Mouse (Mus musculus): ENCODE results near the gene Pax3. TPM values are rescaled to one million over a fixed set of nuclear protein-coding genes. Genes with fewer than 3 reads are reported as not detected.
A peak's percentile ranks its signal among the peaks of the same experiment; 100 is the strongest.

The Pax3 gene
- 0.12 TPM in 1 of 2 replicates, not detected in the other for polyA plus RNA-seq (2015; fragmentation: Nextera tagmentation; extraction: Ambion mirVana)

- peaks cover 100% of the 10 kb centered on the region for H3K27me3 ChIP-seq
- peaks cover 19% of the 10 kb centered on the region for H3K4me1 ChIP-seq
- H3K9ac ChIP-seq, result no peak within 1 kb of the TSS
- H3K36me3 ChIP-seq, result no peaks in the 10 kb centered on the region
- 0 out of 2 replicates have a peak, but pooled peaks have one; percentile 44 for ATAC-seq (replicated peaks; ENCODE audit: low FRiP score)
- WGBS, result under 1% methylated on average over 37 of the region's 37 CpGs
- no peaks in the 10 kb centered on the region for H3K9me3 ChIP-seq (replicated peaks)
- H3K4me3 ChIP-seq (replicated peaks), result peak within 1 kb of the TSS; percentile 25
- no peak within 1 kb of the TSS for H3K27ac ChIP-seq
- H3K4me2 ChIP-seq, result peak within 1 kb of the TSS; percentile 54
Observed at GRCm38 (mm10) chr1:78196751-78197311, at the start of gene Pax3. Pax3 (minus strand) TSS chr1:78197134.

DNA sequence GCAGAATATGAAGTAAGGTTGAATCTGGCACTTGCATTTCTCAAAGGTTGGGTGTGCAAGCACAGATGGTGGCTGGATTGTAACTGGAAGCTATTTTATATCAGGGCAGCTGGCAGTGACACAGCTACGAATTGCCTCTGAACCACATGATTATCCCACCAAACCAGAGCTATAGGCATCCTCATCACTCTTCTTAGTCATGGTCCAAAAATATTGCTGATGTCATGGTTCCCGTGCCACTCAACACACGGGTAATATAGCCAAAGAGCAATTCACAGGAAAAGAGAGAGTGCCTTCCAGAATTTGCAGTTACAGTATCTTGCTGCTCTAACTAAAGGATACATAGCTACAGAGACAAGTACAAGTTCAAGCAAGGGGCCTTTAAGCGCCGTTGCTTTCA lies 37.4 kb upstream of the Pax3 start:
- H3K27ac ChIP-seq, result no peak overlapping the region
- no peak for ATAC-seq (replicated peaks; ENCODE audit: low FRiP score)
- WGBS, result 83% methylated on average over 5 of the region's 5 CpGs
- H3K36me3 ChIP-seq, result no peaks in the 10 kb centered on the region
- no peak overlapping the region for H3K4me2 ChIP-seq
- no peaks in the 10 kb centered on the region for H3K4me1 ChIP-seq
- no peaks in the 10 kb centered on the region for H3K9me3 ChIP-seq (replicated peaks)
- H3K9ac ChIP-seq, result no peak overlapping the region
- H3K4me3 ChIP-seq (replicated peaks), result no peak overlapping the region
- H3K27me3 ChIP-seq, result 0 out of 2 replicates have a peak, but pooled peaks cover 3% of the 10 kb centered on the region

DNA sequence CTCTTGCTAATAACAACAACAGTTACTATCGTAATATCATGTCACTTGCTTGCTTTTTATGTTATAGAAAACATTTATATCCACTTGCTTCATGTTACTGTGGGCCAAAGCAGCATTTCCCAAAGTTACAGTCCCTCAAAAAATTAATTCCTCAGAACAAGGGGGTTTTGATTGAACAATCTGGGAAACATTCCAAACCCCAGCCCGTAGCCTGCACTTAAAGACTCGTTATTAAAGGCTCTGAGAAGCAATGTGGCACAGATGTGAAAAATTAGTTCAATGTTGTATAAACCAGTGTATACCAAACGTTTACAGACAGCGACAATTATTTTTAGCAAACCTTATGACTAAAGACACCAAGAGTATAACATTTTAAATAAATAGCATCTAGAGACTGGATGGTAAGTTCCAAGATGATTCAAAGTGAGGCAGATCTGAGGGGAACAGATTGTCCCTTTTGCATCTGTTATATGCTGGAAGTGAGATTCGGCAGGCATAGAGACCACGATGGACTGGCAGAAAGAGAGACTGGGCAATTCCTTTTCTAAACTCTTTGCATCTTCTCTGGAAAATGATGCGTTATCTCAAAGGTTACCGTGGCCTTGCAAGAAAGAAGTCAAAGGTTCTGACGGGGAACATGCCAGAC lies 35.1 kb upstream of the Pax3 start:
- Histone ChIP-seq H3K27me3 (peaks cover 13% of the 10 kb centered on the region), H3K4me2 (no peak overlapping the region), H3K36me3 (no peaks in the 10 kb centered on the region), H3K4me3 (replicated peaks) (no peak overlapping the region), H3K4me1 (no peaks in the 10 kb centered on the region), H3K9me3 (replicated peaks) (no peaks in the 10 kb centered on the region), H3K27ac (no peak overlapping the region), H3K9ac (no peak overlapping the region)
- no peak for ATAC-seq (replicated peaks; ENCODE audit: low FRiP score)
- WGBS, result 73% methylated on average over 10 of the region's 10 CpGs

DNA sequence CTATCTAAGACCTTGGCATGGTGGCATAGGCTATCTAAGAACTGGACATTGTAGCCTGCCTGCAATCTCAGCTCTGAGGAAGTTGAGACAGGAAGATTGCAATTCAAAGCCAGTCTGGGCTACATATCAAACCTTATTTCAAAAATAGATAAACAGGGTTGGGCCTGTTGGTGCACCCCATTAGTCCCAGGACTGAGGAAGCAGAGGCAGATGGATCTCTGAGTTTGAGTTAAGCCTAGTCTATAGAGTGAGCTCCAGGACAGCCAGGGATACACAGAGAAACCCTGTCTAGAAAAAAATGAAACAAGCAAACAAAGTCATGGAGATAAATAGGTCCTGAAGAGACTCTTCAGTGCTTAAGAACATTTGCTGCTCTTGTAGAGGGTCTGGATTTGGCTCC lies 32.9 kb upstream of the Pax3 start:
- no peak overlapping the region for H3K9ac ChIP-seq
- H3K9me3 ChIP-seq (replicated peaks), result no peaks in the 10 kb centered on the region
- ATAC-seq (replicated peaks; ENCODE audit: low FRiP score), result no peak
- no peak overlapping the region for H3K4me3 ChIP-seq (replicated peaks)
- no peak overlapping the region for H3K4me2 ChIP-seq
- no peak overlapping the region for H3K27ac ChIP-seq
- peaks cover 27% of the 10 kb centered on the region for H3K27me3 ChIP-seq
- H3K36me3 ChIP-seq, result no peaks in the 10 kb centered on the region
- no peaks in the 10 kb centered on the region for H3K4me1 ChIP-seq

DNA sequence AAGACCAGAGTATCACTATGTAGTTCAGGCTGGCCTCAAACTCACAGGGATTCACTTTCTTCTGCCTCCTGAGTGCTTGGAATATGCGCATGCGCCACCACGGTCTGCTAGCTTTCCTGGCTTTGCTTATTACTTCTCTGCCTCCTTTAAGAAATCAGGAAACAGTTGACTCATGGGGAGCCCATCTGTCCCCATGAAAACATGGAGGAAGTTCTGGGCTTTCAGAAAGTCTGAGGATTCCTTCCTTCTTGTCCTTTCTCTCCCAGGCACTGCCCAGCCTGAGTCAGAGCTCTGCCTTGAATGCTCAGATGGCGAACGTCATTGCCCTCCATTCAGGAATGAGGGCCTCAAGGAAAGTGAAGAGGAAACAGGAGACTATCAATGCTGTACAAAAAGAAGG lies 31.8 kb upstream of the Pax3 start:
- Histone ChIP-seq H3K9ac (no peak overlapping the region), H3K4me3 (replicated peaks) (no peak overlapping the region), H3K36me3 (no peaks in the 10 kb centered on the region), H3K4me2 (no peak overlapping the region), H3K4me1 (no peaks in the 10 kb centered on the region), H3K9me3 (replicated peaks) (no peaks in the 10 kb centered on the region), H3K27me3 (peaks cover 26% of the 10 kb centered on the region), H3K27ac (no peak overlapping the region)
- WGBS, result 71% methylated on average over 5 of the region's 5 CpGs
- no peak for ATAC-seq (replicated peaks; ENCODE audit: low FRiP score)

DNA sequence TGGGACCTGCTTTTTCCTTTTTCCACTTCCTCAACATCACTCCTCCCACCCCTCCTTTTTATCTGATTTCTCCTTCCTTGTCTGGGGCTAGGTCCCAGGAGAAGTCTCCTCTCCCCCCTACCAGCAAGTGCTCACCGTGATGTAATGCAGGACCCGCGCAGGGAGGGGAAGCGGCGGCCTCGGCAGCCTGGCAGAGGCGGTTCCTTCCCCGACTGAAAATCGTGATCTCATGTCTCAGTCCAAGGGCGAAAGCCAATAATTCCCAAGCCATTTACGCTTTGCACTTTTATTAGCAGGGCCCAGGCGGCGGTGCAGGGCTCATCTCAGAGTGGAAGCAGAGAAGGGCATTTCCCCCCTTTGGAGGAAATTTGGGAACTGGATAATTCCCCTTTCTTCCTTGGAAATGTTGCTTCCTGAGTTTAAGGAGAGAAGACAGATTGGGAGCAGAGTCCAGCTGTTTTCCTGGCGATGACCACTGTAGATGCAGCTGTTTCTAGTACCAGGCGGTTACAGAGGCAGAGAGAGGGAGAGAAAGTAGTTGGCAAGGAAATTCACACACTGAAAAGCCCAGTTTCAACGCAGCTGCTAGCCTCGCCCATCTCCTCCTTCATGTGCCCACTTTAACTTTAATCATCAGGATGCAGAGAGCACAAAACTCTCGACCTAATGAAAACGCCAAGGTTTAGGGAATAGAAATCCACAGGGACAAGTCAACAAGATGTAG lies 21.3 kb upstream of the Pax3 start:
- peaks cover 87% of the 10 kb centered on the region for H3K27me3 ChIP-seq
- H3K27ac ChIP-seq, result no peak overlapping the region
- peak overlapping the region; percentile 57 for H3K4me3 ChIP-seq (replicated peaks)
- H3K9ac ChIP-seq, result no peak overlapping the region
- no peaks in the 10 kb centered on the region for H3K9me3 ChIP-seq (replicated peaks)
- H3K4me2 ChIP-seq, result peak overlapping the region; percentile 98
- H3K4me1 ChIP-seq, result peaks cover 30% of the 10 kb centered on the region
- WGBS, result 2% methylated on average over 19 of the region's 19 CpGs
- no peaks in the 10 kb centered on the region for H3K36me3 ChIP-seq
- ATAC-seq (replicated peaks; ENCODE audit: low FRiP score), result peak; percentile 27; the same call in 1 of the 2 replicates

DNA sequence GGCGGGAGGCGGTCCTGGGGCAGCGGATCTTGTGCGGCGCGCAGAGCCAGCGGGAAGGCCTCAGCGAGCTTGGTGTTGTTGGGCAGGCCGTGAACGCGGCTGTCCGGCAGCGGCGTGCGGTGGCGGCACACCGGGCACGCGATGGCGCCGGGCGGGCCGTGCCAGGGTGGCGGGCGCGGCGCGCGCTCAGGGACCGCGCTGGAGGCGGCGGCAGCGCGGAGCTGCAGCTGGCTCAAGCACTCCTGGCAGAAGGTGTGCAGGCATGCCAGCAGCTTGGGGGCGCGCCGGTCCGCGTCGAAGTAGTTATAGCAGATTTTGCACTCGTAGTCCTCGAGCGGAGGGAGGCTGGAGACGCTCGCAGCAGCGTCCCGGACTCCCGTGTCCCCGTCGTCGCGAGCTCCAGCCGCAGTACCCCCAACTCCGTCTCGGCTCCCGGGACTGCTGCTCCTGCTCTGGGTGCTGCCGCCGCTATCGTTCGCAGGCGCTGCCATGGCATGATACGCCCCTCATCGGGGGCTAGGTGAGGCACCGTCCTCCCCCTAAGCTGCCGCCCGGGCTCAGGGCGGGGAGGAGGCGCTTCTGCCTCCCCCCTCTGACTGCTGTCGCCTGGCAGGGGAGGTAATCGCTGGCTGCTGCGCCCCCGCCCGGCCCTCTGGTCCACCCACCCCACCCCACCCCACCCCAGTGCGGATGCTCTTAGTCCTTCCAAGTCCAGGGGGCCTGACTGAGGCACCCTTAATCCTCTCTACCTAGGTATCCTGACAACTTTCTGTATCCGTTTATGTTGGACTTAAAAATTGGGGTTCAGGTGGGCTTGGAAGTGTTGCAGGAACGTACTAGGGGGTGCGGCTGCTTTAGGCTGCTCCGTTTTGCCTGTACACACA lies 20.5 kb upstream of the Pax3 start:
- peaks cover 95% of the 10 kb centered on the region for H3K27me3 ChIP-seq
- WGBS, result 1% methylated on average over 75 of the region's 79 CpGs
- no peaks in the 10 kb centered on the region for H3K36me3 ChIP-seq
- H3K9me3 ChIP-seq (replicated peaks), result no peaks in the 10 kb centered on the region
- H3K9ac ChIP-seq, result peak overlapping the region; percentile 45
- ATAC-seq (replicated peaks; ENCODE audit: low FRiP score), result peak; percentile 46
- peak overlapping the region; percentile 57 for H3K4me3 ChIP-seq (replicated peaks)
- H3K4me1 ChIP-seq, result peaks cover 30% of the 10 kb centered on the region
- H3K27ac ChIP-seq, result no peak overlapping the region
- H3K4me2 ChIP-seq, result peak overlapping the region; percentile 98

DNA sequence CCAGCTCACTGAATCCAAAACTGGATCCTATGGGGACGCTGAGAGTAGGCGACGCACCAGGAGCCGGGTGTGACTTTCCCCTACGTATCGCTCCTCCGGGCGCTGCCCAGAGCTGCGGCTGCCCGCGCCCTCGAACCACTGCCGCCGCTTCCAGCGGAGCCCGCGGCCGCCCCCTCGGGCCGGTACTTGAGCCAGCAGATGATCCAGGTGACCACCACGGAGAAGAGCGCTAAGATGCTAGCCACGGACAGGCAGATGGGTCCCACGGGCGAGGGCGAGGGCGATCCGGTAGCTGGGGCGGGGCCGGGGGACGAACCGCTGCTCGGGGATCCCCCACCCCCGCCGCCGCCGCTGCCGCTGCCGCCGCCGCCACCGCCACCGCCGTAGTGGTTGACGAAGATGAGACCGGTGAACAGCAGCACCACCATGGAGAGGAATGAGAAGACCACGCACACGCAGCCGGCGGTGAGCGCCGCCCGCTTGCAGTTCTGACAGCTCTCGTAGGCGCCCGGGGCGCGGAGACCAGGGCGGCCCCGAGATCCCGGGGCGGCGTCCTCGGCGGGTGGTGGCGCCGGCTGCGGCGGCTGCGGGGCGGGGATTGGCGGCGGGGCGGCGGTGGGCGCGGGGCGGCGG lies 19.7 kb upstream of the Pax3 start:
- Histone ChIP-seq H3K27ac (no peak overlapping the region), H3K9ac (peak overlapping the region; percentile 45), H3K4me3 (replicated peaks) (peak overlapping the region; percentile 57), H3K4me1 (peaks cover 30% of the 10 kb centered on the region), H3K9me3 (replicated peaks) (no peaks in the 10 kb centered on the region), H3K4me2 (peak overlapping the region; percentile 98), H3K27me3 (peaks cover 100% of the 10 kb centered on the region), H3K36me3 (no peaks in the 10 kb centered on the region)
- WGBS, result under 1% methylated on average over 70 of the region's 79 CpGs
- ATAC-seq (replicated peaks; ENCODE audit: low FRiP score), result peak; percentile 26; the same call in 1 of the 2 replicates

- Histone ChIP-seq H3K36me3 (no peaks in the 10 kb centered on the region), H3K4me1 (peaks cover 30% of the 10 kb centered on the region), H3K27ac (no peak overlapping the region), H3K9me3 (replicated peaks) (no peaks in the 10 kb centered on the region), H3K4me2 (peak overlapping the region; percentile 98), H3K9ac (no peak overlapping the region), H3K27me3 (peaks cover 100% of the 10 kb centered on the region), H3K4me3 (replicated peaks) (peak overlapping the region; percentile 57)
- ATAC-seq (replicated peaks; ENCODE audit: low FRiP score), result 0 out of 2 replicates have a peak, but pooled peaks have one; percentile 43
- WGBS, result under 1% methylated on average over 36 of the region's 36 CpGs
Observed at GRCm38 (mm10) chr1:78215749-78216508, 19.0 kb upstream of the Pax3 start.

DNA sequence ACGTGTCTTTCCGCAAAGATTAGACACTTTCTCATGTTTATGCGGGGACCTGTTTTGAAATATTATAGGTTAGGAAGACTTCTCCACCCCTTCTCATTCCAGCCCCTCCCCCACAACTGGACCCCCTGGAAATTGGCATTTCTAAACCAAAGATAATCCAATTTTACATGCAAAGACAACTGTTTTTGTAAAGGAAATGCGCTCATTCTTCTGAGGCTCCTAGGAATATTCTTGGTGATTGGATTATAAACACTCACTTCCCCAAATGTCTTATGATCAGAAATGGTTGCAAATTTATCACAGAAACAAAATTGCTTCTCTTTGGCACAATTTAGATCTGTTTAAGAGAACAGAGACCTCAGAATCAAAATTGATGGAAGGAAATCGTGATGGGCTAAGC lies 14.1 kb upstream of the Pax3 start:
- no peak overlapping the region for H3K27ac ChIP-seq
- 3% methylated on average over 5 of the region's 5 CpGs for WGBS
- peaks cover 5% of the 10 kb centered on the region for H3K4me1 ChIP-seq
- H3K9me3 ChIP-seq (replicated peaks), result no peaks in the 10 kb centered on the region
- no peak overlapping the region for H3K4me3 ChIP-seq (replicated peaks)
- no peak overlapping the region for H3K4me2 ChIP-seq
- no peak for ATAC-seq (replicated peaks; ENCODE audit: low FRiP score)
- H3K9ac ChIP-seq, result no peak overlapping the region
- no peaks in the 10 kb centered on the region for H3K36me3 ChIP-seq
- H3K27me3 ChIP-seq, result peaks cover 100% of the 10 kb centered on the region

DNA sequence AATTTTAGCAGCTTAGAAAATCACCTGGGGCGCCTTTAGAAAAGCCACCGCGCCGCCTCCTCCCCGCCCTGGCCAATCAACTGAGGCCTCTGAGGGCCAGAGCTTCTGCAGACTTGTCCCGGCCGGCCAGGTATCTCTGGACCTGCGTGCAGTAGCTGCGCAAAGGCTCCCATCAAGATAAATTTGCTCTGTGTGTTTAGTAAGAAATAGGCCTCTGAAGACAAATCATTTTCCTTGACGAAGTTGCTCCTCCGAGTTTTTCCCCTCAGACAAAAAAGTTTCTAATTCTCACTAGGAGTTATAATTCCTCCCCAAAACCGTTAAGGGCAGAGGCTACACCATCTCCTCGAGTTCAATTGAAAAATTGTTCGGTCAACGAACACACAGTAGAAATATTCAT lies 13.6 kb upstream of the Pax3 start:
- H3K36me3 ChIP-seq, result no peaks in the 10 kb centered on the region
- no peak overlapping the region for H3K27ac ChIP-seq
- no peaks in the 10 kb centered on the region for H3K9me3 ChIP-seq (replicated peaks)
- no peak overlapping the region for H3K4me2 ChIP-seq
- peaks cover under 1% of the 10 kb centered on the region; the same call in 1 of the 2 replicates for H3K4me1 ChIP-seq
- ATAC-seq (replicated peaks; ENCODE audit: low FRiP score), result no peak
- WGBS, result 1% methylated on average over 15 of the region's 15 CpGs
- H3K27me3 ChIP-seq, result peaks cover 100% of the 10 kb centered on the region
- no peak overlapping the region for H3K9ac ChIP-seq
- H3K4me3 ChIP-seq (replicated peaks), result no peak overlapping the region
